Mouse (Mus musculus): ENCODE results near the gene Plek. TPM values are rescaled to one million over a fixed set of nuclear protein-coding genes. Genes with fewer than 3 reads are reported as not detected.
A peak's percentile ranks its signal among the peaks of the same experiment; 100 is the strongest.

Gene Plek
- polyA plus RNA-seq, 1 experiment from 2014 or later, result 6.1 TPM

GRCm38 (mm10) chr11:17003757-17004156 lies 48.4 kb downstream of the Plek start:
- Histone ChIP-seq H3K4me2 (no peak overlapping the region), H3K27me3 (ENCODE audit: control insufficient read depth, insufficient read depth, low read length) (no peaks in the 10 kb centered on the region), H3K4me3 (ENCODE audit: low read depth, low read length) (no peak overlapping the region), H3K36me3 (ENCODE audit: control insufficient read depth, insufficient read depth, low read length) (no peaks in the 10 kb centered on the region), H3K9me3 (ENCODE audit: control insufficient read depth, low read length) (no peaks in the 10 kb centered on the region), H3K4me1 (ENCODE audit: control insufficient read depth, insufficient read depth, low read length) (no peaks in the 10 kb centered on the region), H3K9ac (ENCODE audit: low read length) (no peak overlapping the region), H3K27ac (ENCODE audit: low read depth, low read length) (no peak overlapping the region)
- WGBS, result 80% methylated on average over 3 of the region's 3 CpGs
- no peak for DNase-seq (ENCODE audit: low spot score, missing footprints)
- no peak for ATAC-seq (ENCODE audit: low FRiP score)

DNA sequence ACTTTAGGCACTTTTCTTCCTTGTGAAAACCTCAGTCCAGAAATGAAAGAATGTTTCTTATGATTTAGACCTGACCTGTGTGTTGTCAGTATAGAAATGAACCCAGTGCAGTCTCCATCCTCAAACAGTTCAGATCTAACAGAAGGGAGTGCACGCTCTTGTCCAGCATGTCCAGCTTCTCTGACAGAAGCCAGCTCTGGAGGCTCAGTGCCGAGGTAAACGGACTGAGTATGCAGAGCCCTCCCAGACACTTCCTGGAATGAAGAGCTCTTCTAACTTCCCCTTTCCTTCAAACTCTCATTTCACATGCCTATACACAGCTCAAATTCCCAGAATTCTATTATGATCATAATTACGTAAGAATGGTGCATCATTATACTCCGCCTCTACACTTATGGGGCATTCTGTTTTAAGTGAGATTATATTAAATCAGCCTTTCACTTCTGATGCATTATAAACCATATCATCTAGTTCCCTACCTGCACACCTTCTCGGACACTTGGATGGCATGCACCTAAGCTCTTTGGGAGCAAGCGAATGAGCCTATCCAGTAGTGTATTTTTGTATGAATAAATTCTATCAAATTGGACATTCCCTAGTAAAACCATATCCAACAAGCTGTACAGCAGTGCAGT lies 49.3 kb downstream of the Plek start:
- Histone ChIP-seq H3K4me1 (ENCODE audit: control insufficient read depth, insufficient read depth, low read length) (no peaks in the 10 kb centered on the region), H3K9ac (ENCODE audit: low read length) (no peak overlapping the region), H3K9me3 (ENCODE audit: control insufficient read depth, low read length) (no peaks in the 10 kb centered on the region), H3K4me2 (no peak overlapping the region), H3K27ac (ENCODE audit: low read depth, low read length) (no peak overlapping the region), H3K4me3 (ENCODE audit: low read depth, low read length) (no peak overlapping the region), H3K36me3 (ENCODE audit: control insufficient read depth, insufficient read depth, low read length) (no peaks in the 10 kb centered on the region), H3K27me3 (ENCODE audit: control insufficient read depth, insufficient read depth, low read length) (no peaks in the 10 kb centered on the region)
- WGBS, result 86% methylated on average over 7 of the region's 7 CpGs
- DNase-seq (ENCODE audit: low spot score, missing footprints) (no peak), ATAC-seq (ENCODE audit: low FRiP score) (no peak)

- Histone ChIP-seq H3K27me3 (ENCODE audit: control insufficient read depth, insufficient read depth, low read length) (no peaks in the 10 kb centered on the region), H3K36me3 (ENCODE audit: control insufficient read depth, insufficient read depth, low read length) (no peaks in the 10 kb centered on the region), H3K4me1 (ENCODE audit: control insufficient read depth, insufficient read depth, low read length) (no peaks in the 10 kb centered on the region), H3K27ac (ENCODE audit: low read depth, low read length) (no peak overlapping the region), H3K9ac (ENCODE audit: low read length) (no peak overlapping the region), H3K4me2 (no peak overlapping the region), H3K9me3 (ENCODE audit: control insufficient read depth, low read length) (no peaks in the 10 kb centered on the region), H3K4me3 (ENCODE audit: low read depth, low read length) (no peak overlapping the region)
- peak; percentile 39 for DNase-seq (ENCODE audit: low spot score, missing footprints)
- 83% methylated on average over 9 of the region's 9 CpGs for WGBS
- ATAC-seq (ENCODE audit: low FRiP score), result no peak
These were observed 51.5 kb downstream of the Plek start for GRCm38 (mm10) chr11:17000353-17001334.

DNA sequence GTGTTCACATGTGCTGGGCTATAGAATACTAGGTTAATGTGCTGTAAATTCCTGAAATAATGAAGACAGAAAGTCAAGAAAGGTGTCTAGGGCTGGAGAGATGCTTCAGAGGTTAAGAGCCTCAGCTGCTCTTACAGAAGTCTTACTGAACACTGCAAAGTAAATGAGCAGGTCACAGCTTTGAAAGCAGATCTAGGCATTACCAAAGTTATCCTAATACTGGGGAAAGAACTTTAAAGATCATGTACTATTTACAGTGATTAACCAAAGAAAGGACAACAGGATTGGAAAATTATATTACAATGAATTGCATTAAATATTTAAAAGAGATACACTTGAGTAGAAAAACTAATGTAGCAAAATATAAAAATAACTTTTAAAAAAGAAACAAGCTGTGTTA lies 52.2 kb downstream of the Plek start:
- H3K9me3 ChIP-seq (ENCODE audit: control insufficient read depth, low read length), result no peaks in the 10 kb centered on the region
- H3K27ac ChIP-seq (ENCODE audit: low read depth, low read length), result no peak overlapping the region
- H3K4me2 ChIP-seq, result no peak overlapping the region
- H3K4me3 ChIP-seq (ENCODE audit: low read depth, low read length), result no peak overlapping the region
- H3K9ac ChIP-seq (ENCODE audit: low read length), result no peak overlapping the region
- H3K27me3 ChIP-seq (ENCODE audit: control insufficient read depth, insufficient read depth, low read length), result no peaks in the 10 kb centered on the region
- DNase-seq (ENCODE audit: low spot score, missing footprints), result no peak
- ATAC-seq (ENCODE audit: low FRiP score), result no peak
- H3K4me1 ChIP-seq (ENCODE audit: control insufficient read depth, insufficient read depth, low read length), result no peaks in the 10 kb centered on the region
- H3K36me3 ChIP-seq (ENCODE audit: control insufficient read depth, insufficient read depth, low read length), result no peaks in the 10 kb centered on the region

GRCm38 (mm10) chr11:16999387-16999786 lies 52.8 kb downstream of the Plek start:
- 84% methylated on average over 4 of the region's 4 CpGs for WGBS
- no peak overlapping the region for H3K9ac ChIP-seq (ENCODE audit: low read length)

GRCm38 (mm10) chr11:16997465-16997864 lies 54.7 kb downstream of the Plek start:
- Histone ChIP-seq H3K4me3 (ENCODE audit: low read depth, low read length) (no peak overlapping the region), H3K4me1 (ENCODE audit: control insufficient read depth, insufficient read depth, low read length) (no peaks in the 10 kb centered on the region), H3K27me3 (ENCODE audit: control insufficient read depth, insufficient read depth, low read length) (no peaks in the 10 kb centered on the region), H3K9me3 (ENCODE audit: control insufficient read depth, low read length) (no peaks in the 10 kb centered on the region), H3K36me3 (ENCODE audit: control insufficient read depth, insufficient read depth, low read length) (no peaks in the 10 kb centered on the region), H3K27ac (ENCODE audit: low read depth, low read length) (no peak overlapping the region), H3K4me2 (no peak overlapping the region), H3K9ac (ENCODE audit: low read length) (no peak overlapping the region)
- no peak for DNase-seq (ENCODE audit: low spot score, missing footprints)
- no peak for ATAC-seq (ENCODE audit: low FRiP score)

More at GRCm38 (mm10) chr11:16999387-16999786, 52.8 kb downstream of the Plek start:
- H3K27me3 ChIP-seq (ENCODE audit: control insufficient read depth, insufficient read depth, low read length), result no peaks in the 10 kb centered on the region
- H3K9me3 ChIP-seq (ENCODE audit: control insufficient read depth, low read length), result no peaks in the 10 kb centered on the region
- no peaks in the 10 kb centered on the region for H3K4me1 ChIP-seq (ENCODE audit: control insufficient read depth, insufficient read depth, low read length)
- no peaks in the 10 kb centered on the region for H3K36me3 ChIP-seq (ENCODE audit: control insufficient read depth, insufficient read depth, low read length)
- ATAC-seq (ENCODE audit: low FRiP score) (no peak), DNase-seq (ENCODE audit: low spot score, missing footprints) (no peak)
- no peak overlapping the region for H3K27ac ChIP-seq (ENCODE audit: low read depth, low read length)
- no peak overlapping the region for H3K4me3 ChIP-seq (ENCODE audit: low read depth, low read length)
- no peak overlapping the region for H3K4me2 ChIP-seq

DNA sequence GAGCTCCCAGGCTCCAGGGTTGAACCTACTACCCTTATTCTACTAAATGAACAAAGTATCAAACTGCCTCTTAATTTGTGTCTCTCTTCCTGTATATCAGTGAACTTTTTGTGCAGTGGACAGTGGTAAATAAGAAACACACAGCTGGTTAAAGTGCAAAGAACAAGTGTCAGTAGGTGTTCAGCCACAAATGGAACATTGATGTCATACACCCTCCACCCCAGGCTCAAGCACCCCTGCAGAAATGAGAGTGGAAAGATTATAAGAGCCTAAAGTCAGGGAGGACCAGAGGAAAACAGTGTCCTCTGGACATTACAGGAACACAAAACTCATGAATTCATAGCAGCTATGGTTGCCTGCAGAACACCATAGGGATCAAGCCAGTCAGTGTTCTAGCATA lies 55.4 kb downstream of the Plek start:
- Histone ChIP-seq H3K36me3 (ENCODE audit: control insufficient read depth, insufficient read depth, low read length) (no peaks in the 10 kb centered on the region), H3K9me3 (ENCODE audit: control insufficient read depth, low read length) (no peaks in the 10 kb centered on the region), H3K4me1 (ENCODE audit: control insufficient read depth, insufficient read depth, low read length) (no peaks in the 10 kb centered on the region), H3K27me3 (ENCODE audit: control insufficient read depth, insufficient read depth, low read length) (no peaks in the 10 kb centered on the region), H3K27ac (ENCODE audit: low read depth, low read length) (no peak overlapping the region), H3K4me3 (ENCODE audit: low read depth, low read length) (no peak overlapping the region), H3K4me2 (no peak overlapping the region), H3K9ac (ENCODE audit: low read length) (no peak overlapping the region)
- DNase-seq (ENCODE audit: low spot score, missing footprints) (no peak), ATAC-seq (ENCODE audit: low FRiP score) (no peak)

- Histone ChIP-seq H3K4me3 (ENCODE audit: low read depth, low read length) (no peak overlapping the region), H3K9me3 (ENCODE audit: control insufficient read depth, low read length) (no peaks in the 10 kb centered on the region), H3K27ac (ENCODE audit: low read depth, low read length) (no peak overlapping the region), H3K36me3 (ENCODE audit: control insufficient read depth, insufficient read depth, low read length) (no peaks in the 10 kb centered on the region), H3K4me1 (ENCODE audit: control insufficient read depth, insufficient read depth, low read length) (no peaks in the 10 kb centered on the region), H3K27me3 (ENCODE audit: control insufficient read depth, insufficient read depth, low read length) (no peaks in the 10 kb centered on the region), H3K4me2 (no peak overlapping the region), H3K9ac (ENCODE audit: low read length) (no peak overlapping the region)
- 86% methylated on average over 6 of the region's 6 CpGs for WGBS
- DNase-seq (ENCODE audit: low spot score, missing footprints), result no peak
- ATAC-seq (ENCODE audit: low FRiP score), result no peak
These were observed 59.3 kb downstream of the Plek start for GRCm38 (mm10) chr11:16992880-16993279.

DNA sequence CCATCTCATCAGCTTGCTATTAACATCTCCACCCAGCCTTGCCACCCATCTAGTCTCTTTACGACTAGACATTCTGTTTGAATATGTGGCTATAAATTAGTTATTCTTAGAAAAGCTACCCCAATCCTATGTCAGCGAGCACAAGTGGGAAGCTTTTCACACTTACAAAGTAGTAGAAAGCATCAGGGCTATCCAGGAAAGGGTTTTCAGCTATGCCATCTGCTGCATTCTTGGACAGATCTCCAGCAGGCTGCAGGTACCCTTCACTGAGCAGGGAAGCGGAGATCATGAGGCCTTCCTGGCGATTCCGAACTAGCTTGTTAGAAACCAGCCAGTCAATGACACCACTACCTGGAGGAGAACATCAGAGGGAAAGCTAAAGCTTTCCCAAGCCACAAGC lies 62.3 kb downstream of the Plek start:
- 91% methylated on average over 5 of the region's 5 CpGs for WGBS
- Histone ChIP-seq H3K4me1 (ENCODE audit: control insufficient read depth, insufficient read depth, low read length) (no peaks in the 10 kb centered on the region), H3K27ac (ENCODE audit: low read depth, low read length) (no peak overlapping the region), H3K4me3 (ENCODE audit: low read depth, low read length) (no peak overlapping the region), H3K4me2 (no peak overlapping the region), H3K36me3 (ENCODE audit: control insufficient read depth, insufficient read depth, low read length) (no peaks in the 10 kb centered on the region), H3K9me3 (ENCODE audit: control insufficient read depth, low read length) (no peaks in the 10 kb centered on the region), H3K9ac (ENCODE audit: low read length) (no peak overlapping the region), H3K27me3 (ENCODE audit: control insufficient read depth, insufficient read depth, low read length) (no peaks in the 10 kb centered on the region)
- DNase-seq (ENCODE audit: low spot score, missing footprints) (no peak), ATAC-seq (ENCODE audit: low FRiP score) (no peak)

Data from midbrain, embryonic 11.5 days (tissue).